Mouse (Mus musculus) cortical plate, adult 2 months (tissue): ENCODE measurements around the gene Lnx2.

Experiments
- CTCF ChIP-seq: fragments of 200-500 bp; IDR thresholded peaks from 2 replicates; pipeline ENCODE4 v1.5.1; 2011; ENCODE audit warnings: mild to moderate bottlenecking, control low read depth, low read length; ENCODE audit not compliant: insufficient read depth; ENCODE audit errors: extremely low read depth
- POLR2A ChIP-seq: fragments of 200-500 bp; IDR thresholded peaks from 2 replicates; pipeline ENCODE4 v1.6.1; 2011; ENCODE audit warnings: mild to moderate bottlenecking, low read length, control low read depth; ENCODE audit not compliant: insufficient read depth; ENCODE audit errors: extremely low read depth

DNA sequence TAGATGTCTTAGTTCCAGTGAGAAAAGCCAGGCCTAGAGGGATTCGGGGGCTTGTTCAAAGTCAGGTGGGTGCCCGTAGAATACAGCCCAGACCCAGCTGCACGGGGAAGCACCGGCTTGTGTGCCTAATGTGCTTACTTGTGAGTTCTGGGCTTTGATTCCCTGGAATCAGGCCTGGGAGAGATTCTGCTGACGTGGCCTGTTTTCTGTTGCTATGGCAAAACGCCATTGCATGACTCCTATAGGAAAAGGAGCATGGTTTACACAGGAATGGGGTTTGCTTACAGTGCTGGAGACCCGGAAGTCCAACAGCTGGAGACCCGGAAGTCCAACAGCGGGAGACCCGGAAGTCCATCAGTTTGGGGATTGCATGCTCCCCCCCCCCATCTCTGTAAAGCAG, 88.8 kb downstream of the Lnx2 start:
- TF ChIP-seq POLR2A, result no peak
- no peak for TF ChIP-seq CTCF
